In the genomic region with DNA sequence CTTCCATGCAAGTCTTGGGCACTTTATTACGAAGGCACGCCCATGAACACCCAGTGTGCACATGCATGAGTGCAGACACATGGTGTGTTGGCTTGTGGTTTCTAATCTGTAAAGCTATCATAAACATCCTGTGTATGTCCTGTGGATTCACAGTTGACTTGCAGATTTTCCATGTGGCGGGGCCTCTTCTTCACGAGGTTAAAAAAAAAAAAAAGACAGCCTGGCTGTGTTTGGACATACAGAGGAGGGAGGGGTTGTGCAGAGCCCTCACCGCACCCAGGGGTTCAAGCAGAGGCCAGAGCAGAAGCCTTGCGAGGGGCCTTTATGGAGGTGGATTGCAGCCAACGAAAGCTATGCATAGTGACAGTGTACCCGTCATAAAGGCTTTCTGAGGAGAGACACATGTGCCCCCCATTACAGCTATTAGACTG, we compare ENCODE assay signal across 28 mouse cellular contexts.
DNase-seq lines count a peak whose midpoint lies in the region; ATAC-seq lines count a peak whose summit lies in the region.
"Had no signal": no experiment of that assay in that cellular context is flagged by ENCODE, and none has a peak within 500 bp of the region (broad histone marks: within the 10 kb centered on the region; RNA-seq: fewer than 3 reads in every experiment).

No protein-coding gene starts in this region.

- peak; percentile 80 for ATAC-seq in kidney, embryonic 14.5 days (ENCODE audit: low FRiP score, low TSS enrichment)
- peak; percentile 62; the same call in 1 of the 2 replicates for ATAC-seq in limb, embryonic 13.5 days (ENCODE audit: low FRiP score, low read depth)
- 0 out of 2 replicates have a peak, but pooled peaks have one; percentile 23 for ATAC-seq in neural tube, embryonic 13.5 days (ENCODE audit: low read depth)
- ATAC-seq in stomach, embryonic 16.5 days (ENCODE audit: insufficient read depth, low FRiP score): peak; percentile 81
- ATAC-seq: forebrain, embryonic 16.5 days; liver, postnatal 0 days; midbrain, embryonic 13.5 days had no signal

- no peak overlapping the region for H3K4me3 ChIP-seq in kidney, embryonic 14.5 days (ENCODE audit: low read length)
- no peak overlapping the region for H3K4me3 ChIP-seq in limb, embryonic 13.5 days
- H3K4me3 ChIP-seq in limb, embryonic 10.5 days: no peak overlapping the region
- no peak overlapping the region for H3K4me3 ChIP-seq in neural tube, embryonic 13.5 days
- no peak overlapping the region for H3K4me3 ChIP-seq in stomach, embryonic 16.5 days (replicated peaks; ENCODE audit: low read length)
- H3K4me3 ChIP-seq: forebrain, embryonic 10.5 days; heart, adult 2 months; heart, embryonic 13.5 days; hindbrain, embryonic 12.5 days; left cerebral cortex, adult 2 months; megakaryocyte, embryonic 14.5 days; midbrain, embryonic 13.5 days had no signal

- WGBS in kidney, embryonic 14.5 days: 63% methylated on average over 8 of the region's 8 CpGs
- 54% methylated on average over 8 of the region's 8 CpGs for WGBS in limb, embryonic 13.5 days
- WGBS in limb, embryonic 10.5 days: 88% methylated on average over 8 of the region's 8 CpGs
- WGBS in neural tube, embryonic 13.5 days: 42% methylated on average over 8 of the region's 8 CpGs
- WGBS in stomach, embryonic 16.5 days: 35% methylated on average over 8 of the region's 8 CpGs

- no peak overlapping the region for H3K9ac ChIP-seq in kidney, embryonic 14.5 days (ENCODE audit: low read depth, low read length)
- no peak overlapping the region for H3K9ac ChIP-seq in limb, embryonic 13.5 days
- H3K9ac ChIP-seq in neural tube, embryonic 13.5 days: no peak overlapping the region
- no peak overlapping the region for H3K9ac ChIP-seq in stomach, embryonic 16.5 days (ENCODE audit: low read length)
- H3K9ac ChIP-seq: heart, embryonic 13.5 days; hindbrain, embryonic 12.5 days; liver, postnatal 0 days; midbrain, embryonic 13.5 days had no signal

- 0 out of 2 replicates have a peak, but pooled peaks cover 5% of the 10 kb centered on the region for H3K4me1 ChIP-seq in kidney, embryonic 14.5 days (ENCODE audit: control insufficient read depth, insufficient read depth, low read length)
- H3K4me1 ChIP-seq in limb, embryonic 13.5 days: peaks cover 20% of the 10 kb centered on the region
- peaks cover 16% of the 10 kb centered on the region for H3K4me1 ChIP-seq in limb, embryonic 10.5 days
- peaks cover 17% of the 10 kb centered on the region; the same call in 1 of the 2 replicates for H3K4me1 ChIP-seq in neural tube, embryonic 13.5 days (replicated peaks)
- peaks cover 9% of the 10 kb centered on the region for H3K4me1 ChIP-seq in stomach, embryonic 16.5 days (ENCODE audit: control insufficient read depth, insufficient read depth, low read length)
- H3K4me1 ChIP-seq: megakaryocyte, embryonic 14.5 days had no signal

- H3K27me3 ChIP-seq in kidney, embryonic 14.5 days (ENCODE audit: control insufficient read depth, insufficient read depth, low read length): no peaks in the 10 kb centered on the region
- no peaks in the 10 kb centered on the region for H3K27me3 ChIP-seq in limb, embryonic 13.5 days
- H3K27me3 ChIP-seq in limb, embryonic 10.5 days (ENCODE audit: low read depth, poor library complexity, severe bottlenecking): no peaks in the 10 kb centered on the region
- peaks cover 20% of the 10 kb centered on the region for H3K27me3 ChIP-seq in neural tube, embryonic 13.5 days
- H3K27me3 ChIP-seq in stomach, embryonic 16.5 days (ENCODE audit: control insufficient read depth, insufficient read depth, low read length): no peaks in the 10 kb centered on the region
- H3K27me3 ChIP-seq: heart, embryonic 13.5 days; midbrain, embryonic 13.5 days had no signal

- peak overlapping the region; percentile 30; the same call in 1 of the 2 replicates for H3K27ac ChIP-seq in kidney, embryonic 14.5 days (ENCODE audit: low read depth, low read length)
- 0 out of 2 replicates have a peak overlapping the region, but pooled peaks have one; percentile 11 for H3K27ac ChIP-seq in limb, embryonic 13.5 days
- H3K27ac ChIP-seq in limb, embryonic 10.5 days: no peak overlapping the region
- no peak overlapping the region for H3K27ac ChIP-seq in neural tube, embryonic 13.5 days (replicated peaks)
- peak overlapping the region; percentile 30; the same call in 1 of the 2 replicates for H3K27ac ChIP-seq in stomach, embryonic 16.5 days (ENCODE audit: low read length)
- H3K27ac ChIP-seq: forebrain, embryonic 10.5 days; heart, adult 2 months; heart, embryonic 13.5 days; hindbrain, embryonic 12.5 days; left cerebral cortex, adult 2 months; midbrain, embryonic 13.5 days had no signal

- H3K36me3 ChIP-seq in kidney, embryonic 14.5 days (ENCODE audit: control insufficient read depth, insufficient read depth, low read length): no peaks in the 10 kb centered on the region
- H3K36me3 ChIP-seq in limb, embryonic 13.5 days: no peaks in the 10 kb centered on the region
- H3K36me3 ChIP-seq in limb, embryonic 10.5 days: no peaks in the 10 kb centered on the region
- no peaks in the 10 kb centered on the region; the same call in 1 of the 2 replicates for H3K36me3 ChIP-seq in neural tube, embryonic 13.5 days
- no peaks in the 10 kb centered on the region for H3K36me3 ChIP-seq in stomach, embryonic 16.5 days (ENCODE audit: control insufficient read depth, insufficient read depth, low read length)
- H3K36me3 ChIP-seq: forebrain, embryonic 10.5 days; heart, embryonic 13.5 days; hindbrain, embryonic 12.5 days; midbrain, embryonic 13.5 days had no signal

- H3K9me3 ChIP-seq in kidney, embryonic 14.5 days (ENCODE audit: control insufficient read depth, low read length): peaks cover 7% of the 10 kb centered on the region; the same call in 1 of the 2 replicates
- peaks cover 6% of the 10 kb centered on the region; the same call in 1 of the 2 replicates for H3K9me3 ChIP-seq in limb, embryonic 13.5 days
- peaks cover 2% of the 10 kb centered on the region; the same call in 1 of the 2 replicates for H3K9me3 ChIP-seq in limb, embryonic 10.5 days (replicated peaks)
- H3K9me3 ChIP-seq in neural tube, embryonic 13.5 days: no peaks in the 10 kb centered on the region
- H3K9me3 ChIP-seq in stomach, embryonic 16.5 days (replicated peaks; ENCODE audit: control insufficient read depth, low read length): no peaks in the 10 kb centered on the region; the same call in 1 of the 2 replicates

- no peak for DNase-seq in kidney, postnatal 25 days
- no peak for DNase-seq in limb, embryonic 10.5 days (ENCODE audit: low spot score)
- DNase-seq in neural tube, embryonic 10.5 days (ENCODE audit: extremely low spot score, low spot score): no peak
- no peak for DNase-seq in left cerebral cortex, adult 8-10 months (ENCODE audit: low spot score in 2 of 2)
- DNase-seq: adrenal gland, postnatal 25 days; cerebellum, adult 8-10 months; cerebellum, postnatal 36 days; gastrocnemius, postnatal 25 days; heart, adult 2 months; heart, postnatal 14 days; left cerebral cortex, postnatal 4 days; liver, postnatal 0 days; retina, postnatal 1 day; right cerebral cortex, postnatal 25 days; spleen, adult 18-20 months; thymus, adult 2 months had no signal

- H3K4me2 ChIP-seq in kidney, embryonic 14.5 days (replicated peaks; ENCODE audit: low read depth, low read length): no peak overlapping the region
- H3K4me2 ChIP-seq in limb, embryonic 13.5 days (replicated peaks): no peak overlapping the region
- H3K4me2 ChIP-seq in neural tube, embryonic 13.5 days: no peak overlapping the region
- no peak overlapping the region for H3K4me2 ChIP-seq in stomach, embryonic 16.5 days (ENCODE audit: low read depth, low read length)
- H3K4me2 ChIP-seq: heart, embryonic 13.5 days; hindbrain, embryonic 12.5 days; liver, embryonic 11.5 days; midbrain, embryonic 13.5 days had no signal

Comparison
In these comparisons a context has a peak if more than half of its experiments do, and no peak if none do; other contexts are left out.
1. H3K27ac ChIP-seq: peak in kidney, embryonic 14.5 days (single experiment), limb, embryonic 13.5 days (single experiment) and stomach, embryonic 16.5 days (single experiment); none in limb, embryonic 10.5 days (single experiment) and neural tube, embryonic 13.5 days (single experiment).
2. ATAC-seq: peak in every context shown above with its lines; median percentile 81 in stomach, embryonic 16.5 days; 80 in kidney, embryonic 14.5 days; 62 in limb, embryonic 13.5 days; 23 in neural tube, embryonic 13.5 days.